Mouse (Mus musculus) heart, adult 2 months (tissue): ENCODE measurements around the gene Car11. TPM values are rescaled to one million over a fixed set of nuclear protein-coding genes. Genes with fewer than 3 reads are reported as not detected.

Experiments used
- DNase-seq, 2 experiments: peaks; one replicate each; pipeline ENCODE4 v3.0.0; 2021
- H3K27ac ChIP-seq: fragments of 200-600 bp; 2 replicates; pipeline ENCODE4 v1.8.1; 2022
- H3K27me3 ChIP-seq: fragments of 200-500 bp; 2 replicates; pipeline ENCODE4 v1.6.1; 2012; ENCODE audit warnings: mild to moderate bottlenecking, low read length, inconsistent platforms, mixed read lengths; ENCODE audit not compliant: control insufficient read depth, insufficient read depth
- H3K36me3 ChIP-seq: fragments of 200-500 bp; 2 replicates; pipeline ENCODE4 v1.6.1; 2012; ENCODE audit warnings: low read length, inconsistent platforms; ENCODE audit not compliant: control insufficient read depth, insufficient read depth
- H3K4me1 ChIP-seq: fragments of 200-500 bp; 2 replicates; pipeline ENCODE4 v1.6.1; 2011; ENCODE audit warnings: low read length; ENCODE audit not compliant: control insufficient read depth, insufficient read depth
- H3K4me3 ChIP-seq: fragments of 200-600 bp; 2 replicates; pipeline ENCODE4 v1.8.1; 2022
- H3K79me2 ChIP-seq: fragments of 200-500 bp; replicated peaks from 2 replicates; pipeline ENCODE4 v1.6.1; 2012; ENCODE audit warnings: mild to moderate bottlenecking, inconsistent platforms, low read length, moderate library complexity, mixed read lengths; ENCODE audit not compliant: control insufficient read depth, insufficient read depth
- H3K9ac ChIP-seq: fragments of 200-500 bp; 2 replicates; pipeline ENCODE4 v1.6.1; 2012; ENCODE audit warnings: low read depth, mild to moderate bottlenecking, control low read depth, inconsistent platforms, low read length, mixed read lengths
- CTCF ChIP-seq: fragments of 200-600 bp; IDR thresholded peaks from 2 replicates; pipeline ENCODE4 v1.8.1; 2022; ENCODE audit warnings: antibody characterized with exemption, mild to moderate bottlenecking, moderate library complexity
- EP300 ChIP-seq: fragments of 200-500 bp; IDR thresholded peaks from 2 replicates; pipeline ENCODE4 v1.6.1; 2011; ENCODE audit warnings: low read depth, low read length, control low read depth; ENCODE audit not compliant: insufficient read depth
- POLR2A ChIP-seq: fragments of 200-500 bp; IDR thresholded peaks from 2 replicates; pipeline ENCODE4 v1.6.1; 2011; ENCODE audit warnings: mild to moderate bottlenecking, low read depth, low read length, control low read depth; ENCODE audit not compliant: insufficient read depth
- WGBS: fragments of 180-500 bp; shearing (Covaris S2); methylation state at CpG from one replicate; pipeline ENCODE4 v1.1.7; 2018; 5-methylcytosine and 5-hydroxymethylcytosine counted together
- intact Hi-C: fragments of 180-260 bp; cut with DNase I; formaldehyde crosslinking; loops from one replicate; pipeline ENCODE4 v1.15.1; 2025
- polyA plus RNA-seq: library from polyadenylated mRNA; depleted of rRNA; stranded (reverse); fragments of >200 nt; gene quantifications from 2 replicates; pipeline ENCODE4 v1.2.3, GENCODE M21; 2012
- total RNA-seq, 2 experiments: library from RNA; stranded (reverse); gene quantifications; 2 replicates each; pipeline ENCODE4 v1.2.3; 2021

Car11 gene
- total and polyA plus RNA-seq, 3 experiments = 5.2 to 10.6 (median 6.8) TPM

- Histone ChIP-seq H3K27ac (no peak overlapping the region), H3K27me3 (no peaks in the 10 kb centered on the region), H3K9ac (no peak overlapping the region), H3K4me1 (no peaks in the 10 kb centered on the region), H3K36me3 (no peaks in the 10 kb centered on the region), H3K4me3 (no peak overlapping the region), H3K79me2 (no peaks in the 10 kb centered on the region)
- intact Hi-C loops = no loop called here
- TF ChIP-seq POLR2A (no peak), CTCF (no peak), EP300 (no peak)
- DNase-seq = no peak
- WGBS = 54% methylated on average over 13 of the region's 13 CpGs
These were observed 34.1 kb upstream of the Car11 start for GRCm38 (mm10) chr7:45665303-45666138.

- intact Hi-C loops = no loop called here
- Histone ChIP-seq H3K4me3 (no peak within 1 kb of the TSS), H3K27me3 (no peaks in the 10 kb centered on the region), H3K79me2 (no peaks in the 10 kb centered on the region), H3K36me3 (no peaks in the 10 kb centered on the region), H3K27ac (no peak within 1 kb of the TSS), H3K4me1 (no peaks in the 10 kb centered on the region), H3K9ac (no peak within 1 kb of the TSS)
- no peak for DNase-seq
- WGBS = 80% methylated on average over 7 of the region's 7 CpGs
- TF ChIP-seq CTCF (no peak), EP300 (no peak), POLR2A (no peak)
These were observed 33.5 kb upstream of the Car11 start, which contains the start of gene Fut2 for GRCm38 (mm10) chr7:45666161-45666560. Gene Fut2 (minus strand): TSS chr7:45666394.

GRCm38 (mm10) chr7:45667761-45668160, 31.9 kb upstream of the Car11 start:
- 75% methylated on average over 14 of the region's 14 CpGs for WGBS
- Histone ChIP-seq H3K4me1 (no peaks in the 10 kb centered on the region), H3K36me3 (no peaks in the 10 kb centered on the region), H3K9ac (no peak overlapping the region), H3K79me2 (no peaks in the 10 kb centered on the region), H3K27ac (no peak overlapping the region), H3K4me3 (no peak overlapping the region), H3K27me3 (no peaks in the 10 kb centered on the region)
- intact Hi-C loops = no loop called here
- no peak for DNase-seq
- TF ChIP-seq EP300 (no peak), CTCF (no peak), POLR2A (no peak)

- intact Hi-C loops = no loop called here
- DNase-seq = no peak
- Histone ChIP-seq H3K27me3 (no peaks in the 10 kb centered on the region), H3K4me3 (no peak overlapping the region), H3K4me1 (no peaks in the 10 kb centered on the region), H3K9ac (no peak overlapping the region), H3K79me2 (no peaks in the 10 kb centered on the region), H3K27ac (no peak overlapping the region), H3K36me3 (no peaks in the 10 kb centered on the region)
- no peak for TF ChIP-seq POLR2A
- TF ChIP-seq CTCF = peak; percentile 59
- WGBS = 96% methylated on average over 9 of the region's 9 CpGs
These were observed 30.7 kb upstream of the Car11 start for GRCm38 (mm10) chr7:45668921-45669320.

GRCm38 (mm10) chr7:45677627-45678295, 21.9 kb upstream of the Car11 start:
- intact Hi-C loops = no loop called here
- no peak overlapping the region for H3K9ac ChIP-seq
- WGBS = 87% methylated on average over 7 of the region's 7 CpGs
- H3K27me3 ChIP-seq = no peaks in the 10 kb centered on the region
- no peaks in the 10 kb centered on the region for H3K79me2 ChIP-seq
- H3K4me1 ChIP-seq = peaks cover 19% of the 10 kb centered on the region
- DNase-seq = no peak
- TF ChIP-seq POLR2A = no peak
- TF ChIP-seq CTCF = no peak
- TF ChIP-seq EP300 = no peak
- H3K4me3 ChIP-seq = no peak overlapping the region
- H3K36me3 ChIP-seq = no peaks in the 10 kb centered on the region
- no peak overlapping the region for H3K27ac ChIP-seq

GRCm38 (mm10) chr7:45678513-45678912, 21.1 kb upstream of the Car11 start:
- no peak overlapping the region for H3K9ac ChIP-seq
- H3K27me3 ChIP-seq = no peaks in the 10 kb centered on the region
- intact Hi-C loops = no loop called here
- WGBS = 91% methylated on average over 14 of the region's 14 CpGs
- H3K27ac ChIP-seq = no peak overlapping the region
- TF ChIP-seq CTCF (no peak), EP300 (no peak), POLR2A (no peak)
- H3K79me2 ChIP-seq = no peaks in the 10 kb centered on the region
- H3K36me3 ChIP-seq = no peaks in the 10 kb centered on the region
- H3K4me1 ChIP-seq = peaks cover 19% of the 10 kb centered on the region
- DNase-seq = no peak
- H3K4me3 ChIP-seq = no peak overlapping the region
